Mouse (Mus musculus) naive thymus-derived CD4-positive, alpha-beta T cell, adult 5 months (primary cell): ENCODE measurements around the gene Gm14401. TPM values are rescaled to one million over a fixed set of nuclear protein-coding genes. Genes with fewer than 3 reads are reported as not detected.

Experiments
- polyA plus RNA-seq: library from polyadenylated mRNA; unstranded; fragments of 100-300 nt; shearing (Covaris generic); gene quantifications from one replicate; pipeline ENCODE4 v1.2.1, GENCODE M21; 2017

The Gm14401 gene
- polyA plus RNA-seq, result not detected

DNA sequence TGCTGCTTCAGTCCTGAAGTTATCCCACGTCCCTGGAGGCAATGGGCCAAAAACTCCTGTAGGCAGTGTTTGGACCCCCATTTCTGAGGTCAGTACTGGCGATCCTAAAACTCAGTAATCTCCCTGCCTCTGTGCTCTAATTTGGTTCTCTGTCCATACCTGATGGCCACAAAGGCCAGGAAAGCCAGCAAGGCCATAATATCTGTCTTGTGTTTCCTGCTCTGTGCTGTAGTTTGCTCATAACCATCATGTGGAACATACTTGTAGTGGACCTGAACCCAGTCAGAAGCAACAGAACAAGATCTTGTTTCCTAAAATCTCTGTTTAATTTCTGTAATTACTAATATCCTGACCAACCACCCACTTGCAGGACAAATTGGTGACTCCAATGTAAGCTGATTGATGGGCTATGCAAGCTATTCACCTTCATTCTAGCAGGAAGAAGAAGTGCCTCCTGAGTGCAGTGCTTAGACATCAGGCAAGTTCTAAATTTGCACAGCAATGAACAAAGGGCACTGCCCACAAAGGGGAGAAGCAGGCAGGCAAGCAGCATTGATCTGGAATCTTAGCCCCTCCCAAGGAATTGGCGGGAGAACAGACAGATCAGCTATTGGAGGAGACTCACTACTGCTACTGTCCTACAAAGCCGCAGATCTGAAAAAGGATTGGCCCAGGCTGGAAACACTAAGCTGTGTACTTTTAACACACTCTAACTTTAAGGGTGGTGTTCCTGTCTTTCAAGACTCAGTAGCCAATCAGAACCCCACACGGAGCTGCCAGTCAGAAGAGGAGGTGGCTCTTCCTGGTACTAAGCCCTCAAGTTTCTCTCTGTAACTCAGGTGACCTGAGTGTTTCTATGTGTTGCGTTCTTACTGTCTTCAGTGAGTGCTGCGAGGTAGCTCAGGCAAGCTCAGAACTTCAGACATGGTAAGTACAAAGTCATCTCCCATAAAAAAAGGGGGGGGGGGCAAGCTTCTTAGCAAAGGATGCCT is at the start of gene Gm14401:
Gene Gm14401 (plus strand): TSS at position 889 of the 992 bp plus-strand sequence.

Other genes with a start within 250 kb of the Gm14401 start
- gene Gm14408, start 243.2 kb upstream of the Gm14401 start, polyA plus RNA-seq, result not detected
- gene Gm14296, start 146.5 kb upstream of the Gm14401 start, polyA plus RNA-seq, result 1.3 TPM
- gene Gm14419, start 73.4 kb upstream of the Gm14401 start, polyA plus RNA-seq, result 3.0 TPM
- 3.5 TPM for gene Gm14410, start 132.1 kb downstream of the Gm14401 start, polyA plus RNA-seq
- gene Gm14409, start 192.7 kb downstream of the Gm14401 start, polyA plus RNA-seq, result not detected
- not detected for gene Gm14412, start 250.0 kb downstream of the Gm14401 start, polyA plus RNA-seq